Mouse (Mus musculus): ENCODE measurements around the gene H1fnt. TPM values are rescaled to one million over a fixed set of nuclear protein-coding genes. Genes with fewer than 3 reads are reported as not detected.

H1fnt gene
- not detected for polyA plus RNA-seq (2015; fragmentation: Illumina TruSeq; extraction: RNeasy Lipid Tissue Mini Kit (QIAGEN cat#74804); ENCODE audit: insufficient read depth, low read depth, low replicate concordance)

DNA sequence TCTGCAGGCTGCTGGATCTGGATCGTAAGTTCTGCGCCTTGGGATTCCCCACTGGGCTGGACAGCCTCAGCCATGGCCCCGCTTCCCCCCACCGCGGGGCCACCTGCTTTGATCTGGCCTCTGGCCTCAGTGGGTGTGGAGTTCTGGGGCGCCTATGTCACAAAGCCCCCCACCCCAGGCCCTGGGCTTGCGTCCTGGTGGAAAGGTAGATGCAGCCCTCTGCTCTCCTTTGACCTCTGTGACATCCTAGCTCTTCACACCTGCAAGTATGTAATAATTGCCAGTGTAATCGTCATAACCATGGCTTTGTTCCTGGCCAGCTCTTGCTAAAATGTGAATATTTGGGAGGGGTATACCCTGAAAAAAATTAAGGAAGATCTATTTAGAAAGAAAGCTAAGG is at the start of gene H1fnt:
Gene H1fnt, minus strand, starts transcription at position 101 of the 400 bp plus-strand sequence.

DNA sequence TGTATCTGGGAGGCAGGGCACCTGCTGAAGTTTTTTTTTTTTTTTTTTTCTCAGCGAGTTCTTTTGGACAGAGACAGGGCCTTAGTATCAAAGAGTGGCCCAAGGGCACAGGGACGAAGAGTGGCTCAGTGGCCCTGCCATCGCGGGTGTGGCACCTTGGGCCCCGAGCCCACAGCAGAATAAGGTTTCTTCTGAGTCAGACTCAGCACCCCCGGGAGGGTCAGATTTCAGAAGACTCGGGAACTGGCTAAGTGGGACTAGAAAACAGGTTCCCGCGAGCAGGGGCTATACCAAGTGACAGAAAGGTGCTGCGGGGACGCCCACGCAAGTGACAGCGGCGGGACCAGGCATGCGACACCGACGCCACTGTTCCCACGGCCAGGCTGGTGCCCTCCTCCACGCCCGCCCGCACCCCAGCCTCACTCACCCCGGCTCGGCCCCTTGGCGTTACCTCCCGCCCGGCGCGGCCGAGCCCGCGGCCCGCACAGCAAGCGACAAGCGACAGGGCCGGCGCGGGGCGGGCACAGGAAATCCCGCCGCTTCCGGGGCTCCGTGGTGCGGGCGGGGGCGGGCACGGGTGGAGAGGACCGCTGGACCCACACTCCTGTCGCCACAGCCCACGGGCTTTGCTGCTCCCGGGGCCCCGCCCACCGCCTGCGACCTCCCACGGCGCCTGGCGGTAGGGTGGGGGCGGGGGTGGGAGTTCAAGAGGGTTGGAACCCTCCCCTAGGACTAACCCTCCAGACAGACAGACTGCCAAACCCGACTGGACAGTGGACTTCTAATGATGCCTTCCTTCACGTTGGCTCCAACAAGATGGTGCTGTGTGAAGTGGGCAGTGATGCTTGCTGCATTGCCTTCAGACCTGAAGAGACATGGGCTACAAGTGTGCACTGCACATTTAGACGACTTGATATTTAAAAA is 38.8 kb upstream of the H1fnt start, which contains the start of gene Zfp641:
Gene Zfp641, minus strand, starts transcription at position 534 of the 924 bp plus-strand sequence.

DNA sequence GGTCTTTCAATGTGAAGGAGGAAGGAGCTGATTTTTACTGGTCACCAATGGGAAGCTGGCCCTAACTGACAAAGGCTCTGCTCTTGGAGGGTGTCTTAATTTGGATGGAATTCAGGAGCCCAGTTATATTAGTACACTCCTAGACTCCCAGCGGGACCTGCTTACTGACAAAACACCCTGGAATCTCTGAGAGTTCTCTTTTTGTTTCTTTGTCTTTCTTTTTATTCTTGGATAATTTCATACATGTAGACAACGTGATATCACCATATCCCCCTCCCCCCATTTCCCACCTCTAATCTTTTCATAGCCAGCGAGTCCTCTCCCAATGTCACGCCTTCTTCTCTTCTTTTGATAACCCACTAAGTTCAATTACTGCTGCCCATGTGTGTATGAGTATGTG is 22.7 kb downstream of the H1fnt start, which contains the start of gene Olfr286:
Gene Olfr286, minus strand, starts transcription at position 101 of the 400 bp plus-strand sequence.

DNA sequence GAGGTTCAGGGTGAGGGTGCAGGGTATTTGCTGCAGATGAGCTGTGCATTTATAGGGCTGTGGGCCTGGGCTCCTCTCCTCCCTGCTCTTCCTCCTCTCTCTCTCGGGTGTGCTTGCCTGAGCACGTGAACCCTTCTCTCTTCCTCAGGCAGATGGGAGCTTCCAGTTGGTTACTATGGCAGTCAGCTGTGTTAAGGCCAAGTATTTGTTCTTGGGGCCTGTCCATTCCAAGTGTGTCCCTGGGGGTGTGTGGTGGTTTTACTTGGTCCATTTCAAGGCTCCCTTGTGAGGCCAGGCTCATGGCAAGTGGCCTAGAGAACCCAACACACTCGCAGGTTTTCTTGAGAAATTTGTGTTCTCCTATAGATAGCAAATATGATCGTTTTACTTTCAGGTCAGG is 36.2 kb downstream of the H1fnt start, which contains the start of the genes Gm44579 and Olfr287:
Gene Gm44579, minus strand, starts transcription at position 101 of the 400 bp plus-strand sequence.
Gene Olfr287, minus strand, starts transcription at position 180 of the 400 bp plus-strand sequence.

Other genes starting within 250 kb of the H1fnt start
- gene Pfkm, start 164.7 kb downstream of the H1fnt start, polyA plus RNA-seq (2015; fragmentation: Illumina TruSeq; extraction: RNeasy Lipid Tissue Mini Kit (QIAGEN cat#74804); ENCODE audit: insufficient read depth, low read depth, low replicate concordance), result 5.8 TPM
- gene Senp1, start 163.5 kb downstream of the H1fnt start, polyA plus RNA-seq (2015; fragmentation: Illumina TruSeq; extraction: RNeasy Lipid Tissue Mini Kit (QIAGEN cat#74804); ENCODE audit: insufficient read depth, low read depth, low replicate concordance), result 3.8 TPM
- gene Asb8, start 91.7 kb downstream of the H1fnt start, polyA plus RNA-seq (2015; fragmentation: Illumina TruSeq; extraction: RNeasy Lipid Tissue Mini Kit (QIAGEN cat#74804); ENCODE audit: insufficient read depth, low read depth, low replicate concordance), result 6.8 TPM
- gene Ccdc184, start 90.1 kb downstream of the H1fnt start, polyA plus RNA-seq (2015; fragmentation: Illumina TruSeq; extraction: RNeasy Lipid Tissue Mini Kit (QIAGEN cat#74804); ENCODE audit: insufficient read depth, low read depth, low replicate concordance), result 0.72 TPM
- gene Olfr288, start 61.8 kb downstream of the H1fnt start, polyA plus RNA-seq (2015; fragmentation: Illumina TruSeq; extraction: RNeasy Lipid Tissue Mini Kit (QIAGEN cat#74804); ENCODE audit: insufficient read depth, low read depth, low replicate concordance), result not detected
- not detected for gene Gm44579, start 36.3 kb downstream of the H1fnt start, polyA plus RNA-seq (2015; fragmentation: Illumina TruSeq; extraction: RNeasy Lipid Tissue Mini Kit (QIAGEN cat#74804); ENCODE audit: insufficient read depth, low read depth, low replicate concordance)
- gene Olfr287, start 36.2 kb downstream of the H1fnt start, polyA plus RNA-seq (2015; fragmentation: Illumina TruSeq; extraction: RNeasy Lipid Tissue Mini Kit (QIAGEN cat#74804); ENCODE audit: insufficient read depth, low read depth, low replicate concordance), result not detected
- gene Olfr286, start 22.8 kb downstream of the H1fnt start, polyA plus RNA-seq (2015; fragmentation: Illumina TruSeq; extraction: RNeasy Lipid Tissue Mini Kit (QIAGEN cat#74804); ENCODE audit: insufficient read depth, low read depth, low replicate concordance), result not detected
- 1.1 TPM for gene Zfp641, start 38.9 kb upstream of the H1fnt start, polyA plus RNA-seq (2015; fragmentation: Illumina TruSeq; extraction: RNeasy Lipid Tissue Mini Kit (QIAGEN cat#74804); ENCODE audit: insufficient read depth, low read depth, low replicate concordance)
- gene Olfr285, start 60.1 kb upstream of the H1fnt start, polyA plus RNA-seq (2015; fragmentation: Illumina TruSeq; extraction: RNeasy Lipid Tissue Mini Kit (QIAGEN cat#74804); ENCODE audit: insufficient read depth, low read depth, low replicate concordance), result not detected
- not detected for gene Olfr284, start 83.7 kb upstream of the H1fnt start, polyA plus RNA-seq (2015; fragmentation: Illumina TruSeq; extraction: RNeasy Lipid Tissue Mini Kit (QIAGEN cat#74804); ENCODE audit: insufficient read depth, low read depth, low replicate concordance)
- not detected for gene Olfr283, start 123.7 kb upstream of the H1fnt start, polyA plus RNA-seq (2015; fragmentation: Illumina TruSeq; extraction: RNeasy Lipid Tissue Mini Kit (QIAGEN cat#74804); ENCODE audit: insufficient read depth, low read depth, low replicate concordance)
- not detected for gene Olfr282, start 173.9 kb upstream of the H1fnt start, polyA plus RNA-seq (2015; fragmentation: Illumina TruSeq; extraction: RNeasy Lipid Tissue Mini Kit (QIAGEN cat#74804); ENCODE audit: insufficient read depth, low read depth, low replicate concordance)
- not detected for gene Olfr281, start 195.3 kb upstream of the H1fnt start, polyA plus RNA-seq (2015; fragmentation: Illumina TruSeq; extraction: RNeasy Lipid Tissue Mini Kit (QIAGEN cat#74804); ENCODE audit: insufficient read depth, low read depth, low replicate concordance)
- gene OR5BS1P, start 212.6 kb upstream of the H1fnt start, polyA plus RNA-seq (2015; fragmentation: Illumina TruSeq; extraction: RNeasy Lipid Tissue Mini Kit (QIAGEN cat#74804); ENCODE audit: insufficient read depth, low read depth, low replicate concordance), result not detected
- not detected for gene Lalba, start 225.4 kb upstream of the H1fnt start, polyA plus RNA-seq (2015; fragmentation: Illumina TruSeq; extraction: RNeasy Lipid Tissue Mini Kit (QIAGEN cat#74804); ENCODE audit: insufficient read depth, low read depth, low replicate concordance)
- not detected for gene Olfr279, start 235.1 kb upstream of the H1fnt start, polyA plus RNA-seq (2015; fragmentation: Illumina TruSeq; extraction: RNeasy Lipid Tissue Mini Kit (QIAGEN cat#74804); ENCODE audit: insufficient read depth, low read depth, low replicate concordance)

All from pancreas, adult 10 weeks (tissue).